Mouse (Mus musculus) lung, adult 18-20 months (tissue): ENCODE measurements at regions not wholly inside any gene's neighbourhood (a gene's known extent, or its start where the extent isn't known, plus 50 kb on each side); places are given as distances from the start of the nearest gene placed in this dataset.
A peak's percentile ranks its signal among the peaks of the same experiment; 100 is the strongest.

Experiments
- DNase-seq, 2 experiments: peaks; one replicate each; pipeline ENCODE4 v3.0.0; 2022; ENCODE audit warnings: mixed read lengths in 2 of 2

DNA sequence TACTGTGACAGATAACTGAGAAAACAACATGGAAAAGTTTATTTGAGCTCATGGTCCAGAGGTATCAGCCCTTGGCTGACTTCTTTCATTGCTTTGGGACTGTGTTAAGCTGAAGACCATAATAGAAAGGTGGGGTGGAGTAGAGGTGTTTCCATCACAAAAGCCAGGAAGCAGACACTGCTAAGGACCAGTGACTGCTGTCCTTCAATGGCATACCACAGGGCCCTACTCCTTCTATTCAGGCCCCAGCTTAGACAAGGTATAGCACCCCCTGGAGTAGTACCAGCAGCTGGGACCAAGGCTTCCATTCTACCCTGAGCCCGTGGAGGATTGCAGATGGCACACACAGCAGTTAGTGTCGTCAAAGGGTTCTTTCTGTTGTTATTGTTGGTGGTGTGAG is 151.4 kb upstream of the Grik3 start:
- no peak for DNase-seq

DNA sequence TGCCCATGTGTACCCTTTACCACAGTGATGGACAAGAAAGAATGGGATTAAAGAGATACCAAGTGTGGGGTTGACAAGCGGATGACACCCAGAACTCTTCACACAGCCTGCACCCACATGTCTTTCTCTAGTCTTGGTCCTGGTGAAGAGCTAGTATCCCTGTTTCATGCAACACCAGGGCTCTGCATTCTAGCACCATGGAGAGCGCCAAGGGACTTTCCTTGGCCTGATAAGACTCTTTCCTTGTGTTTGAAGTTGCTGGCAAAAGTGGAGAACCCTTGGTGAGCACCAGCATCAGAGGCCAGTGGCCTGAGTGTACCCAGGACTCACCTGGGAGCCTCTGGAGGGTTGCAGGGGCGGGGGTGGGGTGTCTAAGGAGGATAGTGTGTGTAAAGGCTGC is 161.7 kb upstream of the Grik3 start:
- DNase-seq: no peak

DNA sequence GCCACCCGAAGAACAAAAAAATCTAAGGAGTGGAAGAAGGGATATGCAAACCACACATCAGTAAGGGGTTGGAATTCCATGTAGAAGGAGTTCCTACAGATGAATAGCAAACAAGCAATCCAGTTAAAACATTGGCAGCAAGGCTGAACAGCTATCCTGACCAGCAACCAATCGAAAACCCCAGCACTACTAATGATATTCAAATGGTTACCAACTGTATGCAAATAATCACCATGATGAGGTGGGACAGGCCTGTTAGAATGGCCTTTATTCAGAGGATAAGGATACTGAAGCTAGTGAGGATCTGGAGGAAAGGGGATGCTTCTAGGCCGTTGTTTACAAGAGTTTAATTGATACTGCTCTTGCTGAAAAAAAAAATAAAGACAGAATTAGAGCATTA is 166.0 kb upstream of the Grik3 start:
- no peak for DNase-seq

DNA sequence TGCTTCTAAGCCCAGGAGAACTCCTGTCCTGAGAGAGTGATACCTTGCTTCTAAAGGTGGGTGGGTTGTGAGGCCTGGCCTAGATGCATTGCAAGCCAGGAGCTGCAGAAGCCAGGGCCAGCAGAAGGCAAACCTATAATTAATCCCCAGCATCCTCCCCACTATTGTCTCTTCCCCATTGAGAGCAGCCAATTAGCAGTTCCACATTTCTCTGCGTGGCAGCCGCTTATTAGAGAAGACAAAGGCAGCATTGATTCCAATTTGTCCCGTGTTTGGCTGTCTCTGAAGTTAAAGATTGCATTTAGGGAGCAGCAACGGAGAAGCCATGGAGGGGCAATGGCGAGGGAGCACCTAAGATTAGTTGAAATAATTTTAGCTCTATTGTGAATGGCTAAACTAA is 171.2 kb upstream of the Grik3 start:
- DNase-seq: no peak

DNA sequence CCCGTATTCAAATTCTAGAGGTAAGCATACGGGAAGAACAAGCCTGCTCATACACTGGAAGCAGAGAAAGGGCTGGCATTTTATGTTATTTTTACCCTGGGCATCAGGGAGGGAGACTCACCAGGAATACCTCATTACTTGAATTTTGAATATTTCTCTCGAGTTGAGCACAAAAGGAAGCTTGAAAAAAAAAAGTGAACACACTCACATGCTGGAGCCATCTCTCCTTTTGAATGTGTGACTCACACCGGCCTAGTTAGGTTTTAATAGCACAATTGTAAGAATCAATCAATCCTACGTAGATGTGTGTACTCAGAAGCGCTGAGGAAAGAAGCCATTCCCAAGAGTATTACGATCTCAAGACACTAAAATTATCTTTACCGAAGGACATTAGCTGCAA is 172.2 kb upstream of the Grik3 start:
- no peak for DNase-seq

DNA sequence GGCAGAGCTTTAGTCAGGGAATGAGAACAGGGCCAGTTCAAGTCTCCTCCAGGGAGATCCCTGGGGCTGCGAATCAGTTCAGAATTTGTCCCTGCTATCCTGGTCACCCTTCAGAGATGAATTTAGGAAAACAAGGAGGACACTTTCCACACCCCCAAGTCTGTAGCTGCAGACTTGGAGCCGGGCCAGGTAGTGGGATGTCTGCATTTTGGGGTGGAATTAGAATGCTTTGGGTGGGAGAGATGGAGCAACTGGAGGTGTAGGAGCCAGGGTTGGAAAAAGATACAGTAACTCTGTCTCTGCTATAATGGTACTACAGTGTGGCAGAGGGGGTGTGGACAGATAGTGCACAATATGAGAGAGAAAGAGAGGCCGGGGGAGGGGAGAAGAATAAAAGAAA is 173.6 kb upstream of the Grik3 start:
- DNase-seq: no peak

DNA sequence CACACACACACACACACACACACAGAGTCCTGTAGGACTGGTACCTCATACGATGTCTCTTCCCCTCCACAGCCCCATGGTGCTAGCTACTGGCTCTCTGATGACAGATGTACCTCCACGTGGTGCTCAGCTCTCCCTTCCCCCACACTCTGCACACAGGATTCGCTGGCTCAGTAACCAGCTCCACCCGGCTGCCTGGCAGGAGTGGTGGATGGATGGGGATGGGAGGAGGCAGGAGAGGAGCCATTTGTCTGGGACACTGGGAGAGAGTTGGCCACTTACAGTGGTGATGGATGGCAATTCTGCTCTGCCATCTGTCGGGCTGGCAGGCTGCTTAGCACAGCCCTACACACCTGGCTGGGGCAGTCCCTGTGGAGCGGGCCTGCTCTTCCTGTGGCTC is 174.7 kb upstream of the Grik3 start:
- no peak for DNase-seq

DNA sequence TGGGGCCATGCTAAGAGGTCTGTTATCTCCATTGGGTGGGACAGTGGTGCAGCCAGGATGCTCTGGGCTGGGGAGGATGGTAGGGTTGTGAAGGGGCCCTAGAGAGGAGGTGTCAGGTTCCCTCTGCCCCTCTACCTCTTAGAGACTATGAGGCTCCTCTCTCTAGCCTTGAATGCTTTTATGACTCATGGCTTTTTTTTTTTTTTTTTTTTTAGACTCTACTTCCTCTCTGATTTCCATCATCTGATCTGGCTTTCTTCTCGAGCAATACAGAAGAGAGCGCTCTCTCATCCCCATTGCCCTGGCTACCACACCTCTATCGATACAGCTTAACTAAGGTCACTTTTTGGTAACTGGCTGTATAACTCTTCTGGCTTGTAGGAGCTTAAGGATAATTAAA is 176.6 kb upstream of the Grik3 start:
- no peak for DNase-seq

DNA sequence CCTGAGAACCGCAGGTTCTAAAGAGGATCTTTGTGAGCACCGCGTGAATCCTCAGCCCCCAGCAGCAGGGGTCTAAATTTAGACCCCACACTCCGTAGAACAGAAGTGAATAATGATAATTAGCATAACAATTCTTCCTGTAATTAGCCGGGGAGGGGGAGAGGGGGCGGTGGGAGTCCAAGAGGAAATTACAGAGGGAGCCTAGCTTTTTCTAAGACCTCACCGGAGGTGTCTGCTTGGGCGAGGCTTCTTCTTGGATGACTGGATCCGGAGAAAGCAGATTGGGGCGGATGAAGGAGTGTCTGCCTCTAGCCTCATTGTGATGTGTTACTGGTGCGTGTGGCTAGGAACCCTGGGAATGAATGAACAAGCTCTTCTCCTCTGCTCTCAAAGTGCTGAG is 177.2 kb upstream of the Grik3 start:
- DNase-seq: no peak

DNA sequence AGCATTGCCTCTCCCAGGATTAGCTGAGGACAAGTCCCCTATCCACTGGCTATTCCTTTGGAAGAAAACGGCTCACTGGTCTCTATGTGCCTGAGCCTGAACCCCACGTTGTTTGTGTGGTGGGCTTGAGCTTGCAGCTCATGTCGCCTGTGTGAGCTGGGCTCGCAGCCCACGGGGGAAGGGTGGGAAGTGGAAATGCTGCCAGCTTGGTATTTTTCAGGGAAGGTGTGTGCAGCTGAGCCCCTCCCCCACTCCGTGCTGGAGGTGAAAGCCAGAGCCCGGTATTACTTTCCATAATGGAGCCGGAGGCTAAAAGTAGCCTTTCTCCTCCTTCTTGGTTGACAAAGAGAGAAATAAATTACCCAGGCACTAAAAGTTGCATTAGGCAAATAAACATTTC is 180.5 kb upstream of the Zc3h12a start:
- DNase-seq: no peak

DNA sequence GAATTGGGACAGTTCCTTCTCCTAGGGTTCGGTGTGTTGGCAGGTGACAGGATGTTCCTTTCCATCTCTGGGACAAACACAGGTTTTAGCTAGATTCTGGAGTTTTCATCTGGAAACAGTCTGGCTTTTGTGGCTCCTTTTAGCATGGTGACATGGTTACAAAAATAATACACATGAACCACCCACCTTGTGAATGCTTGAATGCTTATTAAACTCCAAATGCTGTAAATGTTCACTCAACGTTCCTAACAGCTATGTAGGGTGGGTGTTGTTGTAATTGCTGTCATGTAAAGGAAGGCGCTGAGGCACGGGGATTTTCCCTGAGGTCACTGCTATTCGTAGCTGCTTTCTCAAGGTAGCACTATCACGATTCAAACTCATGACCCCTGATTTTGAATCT is 178.1 kb upstream of the Zc3h12a start:
- no peak for DNase-seq

DNA sequence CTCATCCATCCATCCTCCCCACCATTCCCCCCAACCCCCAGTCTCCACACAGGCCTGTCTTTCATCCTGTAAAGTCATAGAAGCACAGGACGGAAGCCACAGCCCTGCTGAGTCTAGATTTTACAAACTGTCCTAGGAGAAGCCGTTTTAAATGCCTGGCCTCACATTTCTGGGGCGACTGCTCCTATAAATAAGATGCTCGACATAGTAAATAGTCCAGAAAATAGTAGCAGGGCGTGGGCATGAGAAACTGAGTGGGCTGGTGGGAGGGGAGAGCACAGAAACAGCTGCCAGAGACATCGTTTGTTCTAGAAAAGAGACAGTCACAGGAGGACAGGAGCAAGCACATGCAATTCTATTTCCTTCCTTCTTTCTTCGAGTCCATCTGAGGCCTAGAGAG is 175.0 kb upstream of the Zc3h12a start:
- DNase-seq: no peak

DNA sequence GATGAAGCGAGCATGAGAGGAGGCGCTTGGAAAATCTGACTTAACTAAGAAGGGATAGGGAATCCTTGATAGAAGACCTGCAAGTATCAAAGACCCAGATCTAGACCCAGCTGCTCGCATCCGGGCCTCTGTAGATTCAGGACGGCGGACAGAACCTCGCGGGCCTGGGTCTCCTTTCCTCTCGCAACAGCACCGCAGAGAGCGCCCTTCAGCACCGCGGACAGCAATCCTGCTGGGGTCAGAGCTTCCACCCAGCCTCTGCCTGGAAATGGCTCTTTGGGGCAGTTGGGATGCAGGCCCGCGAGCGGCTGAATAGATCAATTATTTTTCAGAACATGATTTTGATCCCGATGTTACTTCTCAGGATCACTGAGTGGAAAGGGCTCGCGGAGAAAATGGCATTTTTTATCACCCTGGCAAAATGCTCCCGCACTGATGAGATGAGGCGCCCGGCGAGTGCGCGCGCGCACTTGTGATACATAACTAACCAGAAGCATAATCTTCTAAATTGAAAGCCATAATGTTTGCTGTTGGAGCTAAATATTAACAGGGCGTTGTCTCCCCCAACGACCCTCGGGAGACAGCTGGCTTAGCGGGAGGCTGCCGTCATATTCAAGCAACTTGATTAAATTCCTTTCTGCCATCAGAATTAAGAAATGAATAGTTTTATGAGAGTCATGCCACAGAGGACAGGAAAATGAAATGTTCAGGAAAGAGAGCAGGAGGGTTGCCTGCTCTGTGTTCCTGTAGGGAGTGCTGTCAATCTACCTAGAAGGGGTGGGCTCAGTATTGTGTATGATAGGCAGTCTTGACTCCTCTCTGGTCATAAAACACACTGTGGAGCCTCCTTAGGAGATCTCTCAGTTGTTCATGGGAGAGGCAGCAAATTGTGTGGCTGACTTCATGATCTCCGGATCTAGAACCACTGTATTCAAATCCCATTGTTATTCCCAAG is 173.1 kb upstream of the Zc3h12a start:
- DNase-seq: peak in 1 of 2 experiments; percentile 3

DNA sequence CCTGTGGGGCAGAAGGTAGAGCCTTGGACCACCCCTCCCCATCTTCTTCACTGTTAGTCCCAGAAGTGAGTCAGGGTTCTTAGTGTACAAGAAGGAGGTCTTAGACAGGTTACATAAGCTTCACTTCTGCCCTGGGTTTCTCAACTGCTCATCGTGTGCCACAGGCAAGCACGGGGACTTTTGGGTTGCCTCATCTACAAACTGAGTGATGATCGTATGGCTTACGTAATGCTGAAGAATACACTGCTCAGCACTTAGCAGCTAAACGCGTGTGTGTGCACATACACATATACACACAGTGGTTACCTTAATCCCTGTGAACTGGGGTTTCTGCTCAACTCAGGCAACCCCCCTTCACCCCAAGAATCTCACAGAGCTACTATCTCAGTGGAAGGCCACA is 163.1 kb upstream of the Zc3h12a start:
- DNase-seq: no peak

DNA sequence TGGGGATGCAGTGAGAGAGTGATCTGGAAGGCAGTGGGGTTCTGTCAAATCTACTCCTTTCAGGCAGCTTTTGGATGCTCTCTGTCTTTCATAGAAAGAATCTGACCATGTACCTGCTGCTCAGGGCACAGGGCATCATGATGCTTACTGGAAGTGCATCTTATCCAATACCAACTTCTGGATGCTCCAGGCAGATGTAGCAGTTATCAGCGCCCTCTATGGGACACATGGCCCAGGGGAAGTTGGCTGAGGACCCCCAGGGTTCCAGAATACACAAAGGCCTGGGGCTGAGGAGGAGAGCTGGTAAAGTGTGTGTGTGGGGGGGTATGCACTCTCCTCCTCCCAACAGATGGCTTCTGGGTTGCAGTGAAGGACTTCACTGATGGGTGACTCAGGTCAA is 162.1 kb upstream of the Zc3h12a start:
- no peak for DNase-seq

DNA sequence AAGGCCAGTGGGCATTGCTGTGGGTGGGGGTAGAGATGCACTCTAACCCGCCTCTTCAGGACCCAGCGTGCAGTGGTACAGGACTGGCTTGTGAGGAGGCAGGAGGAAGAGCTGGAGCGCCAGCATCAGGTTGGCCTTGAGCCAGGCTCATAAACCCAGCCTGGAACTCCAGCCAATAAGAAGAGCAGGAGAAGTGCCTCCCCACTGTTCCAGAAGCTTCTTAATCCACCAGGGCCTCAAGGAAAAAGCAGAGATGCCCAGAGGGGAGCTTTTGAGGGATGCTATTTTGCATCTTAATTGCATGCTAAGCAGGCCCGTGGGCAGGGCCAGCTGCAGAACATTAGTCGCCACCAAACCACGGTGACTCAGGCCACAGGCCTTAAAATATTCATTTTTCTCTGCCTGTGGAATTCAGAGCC is 161.4 kb upstream of the Zc3h12a start:
- no peak for DNase-seq

DNA sequence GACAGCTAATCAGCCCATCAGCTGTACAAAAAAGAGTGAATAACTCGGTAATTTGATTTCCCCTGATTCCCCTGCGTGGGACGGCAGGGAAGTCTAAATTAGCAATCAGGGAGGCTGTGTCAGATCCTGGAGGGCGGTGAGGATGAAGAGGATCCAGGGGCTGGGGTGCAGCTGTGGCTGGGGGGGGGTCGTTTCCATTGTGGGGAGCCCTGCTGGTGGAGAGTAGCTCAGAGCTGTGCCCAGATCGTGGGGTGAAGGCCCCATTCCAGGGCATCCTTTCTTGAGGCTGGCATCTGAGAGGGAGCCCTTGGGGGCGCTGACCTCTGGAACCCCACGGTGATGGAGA is 155.3 kb upstream of the Zc3h12a start:
- no peak for DNase-seq

DNA sequence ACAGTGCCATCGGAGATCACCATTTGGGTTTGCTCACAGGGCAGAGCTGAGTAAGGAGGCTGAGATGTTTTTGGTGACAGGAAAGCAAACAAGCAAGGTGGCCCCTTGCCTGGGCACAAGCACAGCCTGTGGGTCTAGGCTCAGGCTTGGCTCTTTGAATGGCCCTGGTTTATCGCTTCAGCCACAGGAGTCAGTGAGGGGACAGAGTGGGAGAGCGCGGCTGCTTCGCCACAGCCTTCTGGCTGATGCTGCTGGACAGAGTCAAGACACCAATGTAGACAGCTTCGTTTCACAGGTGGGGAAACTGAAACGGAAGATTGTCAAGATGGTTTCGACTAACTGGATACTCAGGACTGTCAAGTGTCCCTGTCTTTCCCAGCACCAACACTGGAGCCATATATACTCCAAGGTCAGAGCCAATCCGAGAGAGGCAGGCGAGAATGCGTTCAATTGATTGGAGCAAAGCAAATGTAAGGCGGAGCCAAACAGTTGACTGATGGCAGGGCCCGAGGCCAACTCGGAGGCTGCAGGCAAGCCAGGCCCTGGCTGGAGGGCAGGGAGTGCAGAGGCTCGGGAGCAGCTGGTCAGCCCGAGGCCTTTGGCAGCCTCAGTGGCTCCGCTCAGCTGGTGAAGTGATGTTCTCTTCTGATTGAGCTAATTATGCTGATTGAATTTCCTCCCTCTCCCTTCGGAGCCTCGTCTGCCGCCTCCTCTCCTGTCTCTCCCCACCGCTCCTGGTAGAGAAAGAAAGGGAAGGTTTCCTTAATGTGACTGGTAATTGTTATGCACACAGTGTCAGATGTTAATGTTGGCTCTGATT is 154.7 kb upstream of the Zc3h12a start:
- peak in 1 of 2 experiments; percentile 5 for DNase-seq

DNA sequence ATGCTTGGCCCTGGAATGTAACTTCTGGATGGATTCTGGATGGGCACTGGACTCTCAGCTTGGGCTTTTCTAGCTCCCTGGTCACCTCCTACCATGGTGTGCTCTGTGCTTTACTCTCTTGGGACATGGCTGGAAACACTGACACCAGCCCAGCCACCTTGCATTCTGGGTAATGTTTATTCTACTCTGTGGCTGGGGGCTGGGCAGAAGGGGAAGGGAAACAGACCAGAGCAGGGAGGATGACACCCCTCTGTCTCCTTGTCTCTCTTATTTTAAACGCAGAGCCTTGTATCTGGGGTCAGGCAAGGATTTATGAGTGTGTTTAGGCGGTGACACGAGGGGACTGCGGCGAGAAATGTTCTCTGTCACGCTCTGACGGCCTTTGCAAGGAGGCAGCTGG is 151.5 kb upstream of the Zc3h12a start:
- DNase-seq: no peak

DNA sequence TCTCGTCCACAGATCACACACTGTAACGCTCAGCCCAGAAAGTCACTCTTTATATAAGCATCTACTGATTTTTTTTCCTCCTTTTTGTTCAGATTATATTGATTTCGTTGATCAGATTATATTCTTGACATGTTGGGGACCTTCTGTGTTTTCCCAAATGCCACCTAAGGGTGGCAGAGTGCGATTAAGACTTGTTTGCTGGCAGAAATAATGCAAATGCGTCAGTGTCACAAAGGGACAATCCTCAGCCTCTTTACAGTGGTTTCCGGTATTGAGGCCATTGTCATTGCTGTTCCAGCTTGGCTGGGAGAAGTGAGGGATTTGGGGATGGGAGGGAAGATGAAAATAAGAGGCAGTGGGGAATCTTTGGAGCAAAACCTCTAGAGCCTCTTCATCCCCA is 149.2 kb upstream of the Zc3h12a start:
- no peak for DNase-seq

DNA sequence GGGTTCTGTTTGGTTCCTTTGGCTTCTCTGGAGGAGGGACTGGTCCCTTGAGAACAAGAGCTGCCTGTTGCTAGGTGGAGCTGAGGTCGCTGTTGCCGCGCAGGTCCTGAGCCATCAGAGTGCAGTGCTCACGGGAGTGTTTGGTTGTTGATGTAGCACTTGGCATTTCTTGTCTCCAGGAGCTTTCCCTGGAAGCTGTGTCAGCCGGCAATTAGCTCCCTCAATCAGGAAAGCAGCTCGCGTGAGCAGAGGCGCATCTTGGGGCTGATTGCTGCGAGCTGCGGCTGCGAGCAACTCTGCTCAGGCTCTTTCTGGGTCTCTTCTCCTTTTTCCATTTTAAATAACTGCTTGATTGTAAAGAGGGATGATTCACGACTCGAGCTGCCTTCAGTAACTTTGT is 147.6 kb upstream of the Zc3h12a start:
- no peak for DNase-seq

DNA sequence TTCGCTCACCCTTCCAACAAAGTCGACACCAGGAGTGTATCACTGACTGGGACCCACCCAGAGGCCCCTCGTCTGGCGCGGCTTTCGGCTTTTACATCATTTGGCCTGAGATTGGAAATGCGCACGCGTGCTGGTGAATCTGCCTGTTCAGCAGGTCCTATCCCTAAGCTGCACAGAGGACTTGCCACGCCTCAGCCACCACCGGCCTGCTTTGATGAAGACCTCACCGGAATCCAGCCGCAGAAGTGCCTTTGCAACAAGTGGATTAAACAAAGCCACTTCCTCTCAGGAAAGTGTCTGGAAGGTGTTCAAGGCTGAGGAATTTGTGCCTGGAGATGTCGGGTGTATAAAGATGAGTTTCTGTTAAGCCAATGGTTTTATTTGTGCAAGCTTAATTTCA is 143.3 kb upstream of the Zc3h12a start:
- no peak for DNase-seq

DNA sequence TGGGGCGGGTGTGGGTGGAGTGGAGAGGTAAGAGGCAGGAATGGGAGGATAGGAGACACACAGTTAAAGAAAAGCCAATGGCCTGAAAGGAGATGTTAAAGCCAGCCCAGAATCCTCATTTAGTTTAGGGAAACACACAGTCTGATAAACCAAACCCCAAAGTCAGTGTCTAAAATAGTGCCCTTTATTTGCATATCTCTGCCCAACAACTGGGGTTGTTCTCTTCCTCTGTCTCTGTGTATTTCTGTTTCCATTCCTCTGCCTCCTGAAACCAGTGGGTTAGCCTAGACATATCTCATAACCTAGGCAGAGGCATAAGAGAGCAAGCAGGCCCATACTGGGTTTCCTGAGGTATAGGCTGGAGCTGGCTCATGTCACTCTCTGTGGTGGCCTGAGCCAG is 138.6 kb upstream of the Zc3h12a start:
- no peak for DNase-seq

DNA sequence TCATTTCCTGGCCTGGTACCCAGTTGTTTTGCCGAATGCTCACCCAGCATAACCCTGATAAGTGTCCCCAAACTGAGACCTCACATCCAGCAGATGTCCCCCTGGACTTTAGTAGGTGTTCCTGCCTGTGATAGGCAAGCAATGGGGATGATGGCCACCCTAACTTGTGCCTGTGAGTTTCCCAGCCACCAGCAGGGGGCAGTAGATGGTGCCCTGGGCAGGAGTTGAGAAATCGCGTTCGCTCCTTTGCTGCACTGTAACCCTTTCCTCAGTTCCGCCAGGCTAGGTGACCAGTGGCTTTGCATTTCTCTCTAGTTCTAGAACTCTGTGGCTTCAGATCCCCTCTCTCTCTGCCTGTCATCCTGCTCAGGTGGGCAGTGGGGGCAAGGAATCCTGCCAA is 137.9 kb upstream of the Zc3h12a start:
- DNase-seq: peak; percentile 5 to 6
